Comparison of ENCODE assay signal across 7 mouse cellular contexts in genomic region chr17:34038878-34039561, GRCm38 (mm10). TPM values are rescaled to one million over a fixed set of nuclear protein-coding genes. Genes with fewer than 3 reads are reported as not detected.
DNase-seq lines count a peak whose midpoint lies in the region; ATAC-seq and TF ChIP-seq lines count a peak whose summit lies in the region.

Gene Col11a2 (plus strand): TSS chr17:34039437.

- TF ChIP-seq CTCF in small intestine, adult 2 months (IDR thresholded peaks at IDR 0.05; ENCODE audit: extremely low read depth, insufficient read length, insufficient replicate concordance, low read depth, low read length) = no peak

- no peak for DNase-seq in liver, embryonic 11.5 days (ENCODE audit: low spot score)
- DNase-seq in liver = no peak
- no peak for DNase-seq in hindbrain, embryonic 14.5 days (ENCODE audit: low spot score)
- no peak for DNase-seq in testis, postnatal 10 days (ENCODE audit: low spot score)

- peak; percentile 37; the same call in 1 of the 2 replicates for ATAC-seq in liver, embryonic 11.5 days (replicated peaks; ENCODE audit: low FRiP score)
- peak; percentile 23; the same call in 1 of the 2 replicates for ATAC-seq in embryonic facial prominence, embryonic 13.5 days (ENCODE audit: insufficient number of reproducible peaks, insufficient read depth, low FRiP score, low TSS enrichment, low read depth)
- peak; percentile 59 for ATAC-seq in hindbrain, embryonic 14.5 days (ENCODE audit: low FRiP score)
- peak; percentile 58 for ATAC-seq in limb, embryonic 15.5 days (ENCODE audit: insufficient number of reproducible peaks, low FRiP score, low TSS enrichment, low read depth)

- no peak within 1 kb of the TSS for H3K9ac ChIP-seq in liver, embryonic 11.5 days (ENCODE audit: low read depth, low read length)
- H3K9ac ChIP-seq in embryonic facial prominence, embryonic 13.5 days = peak within 1 kb of the TSS; percentile 64
- H3K9ac ChIP-seq in hindbrain, embryonic 14.5 days = peak within 1 kb of the TSS; percentile 52
- peak within 1 kb of the TSS; percentile 21; the same call in 1 of the 2 replicates for H3K9ac ChIP-seq in limb, embryonic 15.5 days

- 9% methylated on average over 28 of the region's 28 CpGs for WGBS in liver, embryonic 11.5 days
- WGBS in embryonic facial prominence, embryonic 13.5 days = 6% methylated on average over 28 of the region's 28 CpGs
- WGBS in hindbrain, embryonic 14.5 days = 14% methylated on average over 28 of the region's 28 CpGs
- WGBS in limb, embryonic 15.5 days = 4% methylated on average over 28 of the region's 28 CpGs
- 6% methylated on average over 28 of the region's 28 CpGs for WGBS in small intestine, adult 2 months

- no peak within 1 kb of the TSS; the same call in 1 of the 2 replicates for H3K4me3 ChIP-seq in liver, embryonic 11.5 days (ENCODE audit: low read depth, low read length)
- H3K4me3 ChIP-seq in embryonic facial prominence, embryonic 13.5 days = peak within 1 kb of the TSS; percentile 35
- peak within 1 kb of the TSS; percentile 14 for H3K4me3 ChIP-seq in hindbrain, embryonic 14.5 days (replicated peaks; ENCODE audit: low read length)
- H3K4me3 ChIP-seq in limb, embryonic 15.5 days = peak within 1 kb of the TSS; percentile 42
- H3K4me3 ChIP-seq in small intestine, adult 2 months (ENCODE audit: low read depth, low read length) = peak within 1 kb of the TSS; percentile 36

- peaks cover 16% of the 10 kb centered on the region for H3K4me1 ChIP-seq in liver, embryonic 11.5 days (replicated peaks; ENCODE audit: control insufficient read depth, insufficient read depth, low read length)
- peaks cover 31% of the 10 kb centered on the region for H3K4me1 ChIP-seq in embryonic facial prominence, embryonic 13.5 days
- H3K4me1 ChIP-seq in hindbrain, embryonic 14.5 days (replicated peaks; ENCODE audit: control insufficient read depth, insufficient read depth, low read length) = peaks cover 19% of the 10 kb centered on the region
- H3K4me1 ChIP-seq in limb, embryonic 15.5 days = peaks cover 48% of the 10 kb centered on the region
- H3K4me1 ChIP-seq in small intestine, adult 2 months (ENCODE audit: control insufficient read depth, insufficient read depth, insufficient read length, low read length) = peaks cover 10% of the 10 kb centered on the region

- no peak within 1 kb of the TSS for H3K27ac ChIP-seq in liver, embryonic 11.5 days (ENCODE audit: low read depth, low read length)
- H3K27ac ChIP-seq in embryonic facial prominence, embryonic 13.5 days = peak within 1 kb of the TSS; percentile 64
- 0 out of 2 replicates have a peak within 1 kb of the TSS, but pooled peaks have one; percentile 14 for H3K27ac ChIP-seq in hindbrain, embryonic 14.5 days
- peak within 1 kb of the TSS; percentile 84 for H3K27ac ChIP-seq in limb, embryonic 15.5 days
- no peak within 1 kb of the TSS for H3K27ac ChIP-seq in small intestine, adult 2 months (ENCODE audit: insufficient read depth, low read depth, low read length)

- H3K36me3 ChIP-seq in liver, embryonic 11.5 days (ENCODE audit: control insufficient read depth, insufficient read depth, low read length) = peaks cover 18% of the 10 kb centered on the region
- peaks cover 40% of the 10 kb centered on the region for H3K36me3 ChIP-seq in embryonic facial prominence, embryonic 13.5 days
- peaks cover 42% of the 10 kb centered on the region for H3K36me3 ChIP-seq in hindbrain, embryonic 14.5 days (replicated peaks; ENCODE audit: control insufficient read depth, insufficient read depth)
- peaks cover 38% of the 10 kb centered on the region for H3K36me3 ChIP-seq in limb, embryonic 15.5 days
- peaks cover 28% of the 10 kb centered on the region for H3K36me3 ChIP-seq in small intestine, adult 2 months (ENCODE audit: control insufficient read depth, insufficient read depth, low read length)

- TF ChIP-seq POLR2A in small intestine, adult 2 months (IDR thresholded peaks at IDR 0.05; ENCODE audit: low read depth, low read length) = no peak

- peaks cover 18% of the 10 kb centered on the region for H3K27me3 ChIP-seq in liver, embryonic 11.5 days (replicated peaks; ENCODE audit: control insufficient read depth, insufficient read depth, low read length)
- H3K27me3 ChIP-seq in embryonic facial prominence, embryonic 13.5 days = peaks cover 55% of the 10 kb centered on the region
- no peaks in the 10 kb centered on the region for H3K27me3 ChIP-seq in hindbrain, embryonic 14.5 days (ENCODE audit: control insufficient read depth, insufficient read depth, low read length)
- peaks cover 27% of the 10 kb centered on the region for H3K27me3 ChIP-seq in limb, embryonic 15.5 days
- H3K27me3 ChIP-seq in small intestine, adult 2 months (ENCODE audit: control insufficient read depth, insufficient read depth, low read length) = peaks cover 11% of the 10 kb centered on the region

- peak within 1 kb of the TSS; percentile 41 for H3K4me2 ChIP-seq in liver, embryonic 11.5 days
- peak within 1 kb of the TSS; percentile 57 for H3K4me2 ChIP-seq in embryonic facial prominence, embryonic 13.5 days
- H3K4me2 ChIP-seq in hindbrain, embryonic 14.5 days (replicated peaks) = peak within 1 kb of the TSS; percentile 51
- peak within 1 kb of the TSS; percentile 40 for H3K4me2 ChIP-seq in limb, embryonic 15.5 days

- H3K9me3 ChIP-seq in liver, embryonic 11.5 days (ENCODE audit: control insufficient read depth, low read length) = no peaks in the 10 kb centered on the region
- H3K9me3 ChIP-seq in embryonic facial prominence, embryonic 13.5 days = no peaks in the 10 kb centered on the region
- no peaks in the 10 kb centered on the region for H3K9me3 ChIP-seq in hindbrain, embryonic 14.5 days (ENCODE audit: control insufficient read depth, low read length)
- H3K9me3 ChIP-seq in limb, embryonic 15.5 days = no peaks in the 10 kb centered on the region

RNA-seq across cellular contexts. Expression of gene Col11a2, which starts in this region (rescaled TPM):
- 0.61 and 0.67 TPM in 2 replicates for polyA plus RNA-seq in liver, embryonic 11.5 days (2014; fragmentation: Nextera tagmentation; extraction: Ambion mirVana)
- 23.7 and 26.5 TPM in 2 replicates for polyA plus RNA-seq in embryonic facial prominence, embryonic 13.5 days (2015; fragmentation: Nextera tagmentation; extraction: Ambion mirVana)
- polyA plus RNA-seq in hindbrain, embryonic 14.5 days (2014; fragmentation: Nextera tagmentation; extraction: Ambion mirVana) = 2.7 and 3.4 TPM in 2 replicates
- polyA plus RNA-seq in limb, embryonic 15.5 days (2015; fragmentation: Nextera tagmentation; extraction: Ambion mirVana) = 94.4 and 96.5 TPM in 2 replicates
- 0.90 and 2.4 TPM in 2 replicates for polyA plus RNA-seq in small intestine, adult 2 months (2012; rRNA removed)

Comparison
In these comparisons a context has a peak if more than half of its experiments do, and no peak if none do; other contexts are left out.
1. Peak in ATAC-seq and H3K4me2 ChIP-seq in liver, embryonic 11.5 days; RNA of the gene not detected or under 1 TPM.
2. H3K27ac ChIP-seq: peak in embryonic facial prominence, embryonic 13.5 days (single experiment), hindbrain, embryonic 14.5 days (single experiment) and limb, embryonic 15.5 days (single experiment); none in liver, embryonic 11.5 days (single experiment) and small intestine, adult 2 months (single experiment).
3. Peak in every context shown above with its lines, with median percentiles within 50 percentile points of each other: ATAC-seq and H3K4me2 ChIP-seq.